Mouse (Mus musculus) C2C12 (cell line): ENCODE measurements around the gene Ldb3.

Experiments
- CEBPB ChIP-seq: IDR thresholded peaks from one replicate; pipeline ENCODE4 v1.6.1; 2011; ENCODE audit warnings: low read depth, mild to moderate bottlenecking, control low read depth, moderate library complexity
- CTCF ChIP-seq: IDR thresholded peaks from one replicate; pipeline ENCODE4 v1.5.1; 2011; ENCODE audit not compliant: control insufficient read depth, insufficient read depth, insufficient read length
- MAX ChIP-seq: IDR thresholded peaks from one replicate; pipeline ENCODE4 v1.6.1; 2011; ENCODE audit warnings: mild to moderate bottlenecking, control low read depth
- MYOD1 ChIP-seq: IDR thresholded peaks from one replicate; pipeline ENCODE4 v1.6.1; 2011; ENCODE audit warnings: low read depth; ENCODE audit not compliant: control insufficient read depth, insufficient read length
- MYOG ChIP-seq: IDR thresholded peaks from one replicate; pipeline ENCODE4 v1.6.1; 2011; ENCODE audit not compliant: control insufficient read depth, insufficient read length; ENCODE audit errors: extremely low read depth
- USF1 ChIP-seq: IDR thresholded peaks from one replicate; pipeline ENCODE4 v1.6.1; 2011; ENCODE audit warnings: low read depth, mild to moderate bottlenecking, control low read depth, moderate library complexity

DNA sequence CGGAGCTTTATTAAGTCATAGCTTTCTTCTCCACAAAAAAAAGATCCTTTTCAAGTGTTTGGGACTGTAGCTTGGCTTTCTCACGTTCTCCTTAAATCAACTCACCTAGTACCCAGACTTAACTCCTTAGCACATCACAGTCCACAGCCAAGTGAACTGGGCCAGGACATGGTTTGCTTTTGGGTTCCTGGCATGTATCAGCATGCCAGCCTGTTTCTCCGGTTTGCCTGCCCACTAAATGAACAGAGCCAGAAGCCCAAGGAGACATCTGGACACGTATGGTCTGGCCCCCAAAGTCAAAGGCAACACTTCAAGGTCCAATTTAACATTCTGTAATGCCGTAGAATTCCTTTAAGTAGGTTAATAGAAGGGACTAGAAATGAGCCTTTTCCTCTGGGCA is 84.1 kb downstream of the Ldb3 start:
- no peak for TF ChIP-seq CTCF
- TF ChIP-seq MYOD1: no peak
- no peak for TF ChIP-seq USF1
- TF ChIP-seq MAX: no peak
- no peak for TF ChIP-seq MYOG
- TF ChIP-seq CEBPB: no peak
